Comparison of ENCODE assay signal across 8 mouse cellular contexts in genomic region chr13:58453541-58453940, GRCm38 (mm10). TPM values are rescaled to one million over a fixed set of nuclear protein-coding genes. Genes with fewer than 3 reads are reported as not detected.
A peak's percentile ranks its signal among the peaks of the same experiment; 100 is the strongest.
DNase-seq lines count a peak whose midpoint lies in the region; ATAC-seq and TF ChIP-seq lines count a peak whose summit lies in the region.
"Had no signal": no experiment of that assay in that cellular context is flagged by ENCODE, and none has a peak within 500 bp of the region (broad histone marks: within the 10 kb centered on the region; RNA-seq: fewer than 3 reads in every experiment).

No protein-coding gene starts in this region.

- TF ChIP-seq POLR2A in CH12.LX (IDR thresholded peaks at IDR 0.05; ENCODE audit: low read depth, low read length): no peak

- DNase-seq in kidney, postnatal 10 days: no peak
- DNase-seq in CH12.LX (ENCODE audit: extremely low read depth): peak; percentile 13
- peak; percentile 69 for DNase-seq in induced T-regulatory cell, adult 2 months (ENCODE audit: low read depth)
- peak; percentile 25 for DNase-seq in lung, postnatal 25 days (ENCODE audit: low spot score)
- no peak for DNase-seq in layer of hippocampus, adult 18-20 months (ENCODE audit: low spot score in 2 of 2)
- no peak for DNase-seq in cerebellum, adult 8-10 months

- no peak overlapping the region for H3K27ac ChIP-seq in kidney, embryonic 15.5 days
- H3K27ac ChIP-seq in CH12.LX (ENCODE audit: insufficient read depth, low read depth): no peak overlapping the region

- dilution Hi-C loops in CH12.LX (cut with MboI; ENCODE audit: extremely low pct_ligation_motif_present, extremely low pct_unique_long_range_greater_than_20kb, low sequenced_read_pairs): no loop called here

- peak overlapping the region; percentile 41 for H3K4me3 ChIP-seq in kidney, embryonic 15.5 days (replicated peaks)
- H3K4me3 ChIP-seq in CH12.LX (replicated peaks in 1 of 3; ENCODE audit: low read depth in 2 of 3, low read length in 2 of 3, poor library complexity in 1 of 3): no peak overlapping the region

- TF ChIP-seq CTCF in CH12.LX (conservative IDR thresholded peaks at IDR 0.05 in 1 of 2, IDR thresholded peaks at IDR 0.05 in 1 of 2; ENCODE audit: low read depth in 2 of 2, low read length in 2 of 2): no peak

- TF ChIP-seq EP300 in CH12.LX (IDR thresholded peaks at IDR 0.05; ENCODE audit: low read length): 0 out of 2 replicates have a peak, but pooled peaks have one; percentile 10

- H3K79me2 ChIP-seq in CH12.LX (replicated peaks; ENCODE audit: control insufficient read depth, extremely low read depth, insufficient read depth, poor library complexity, severe bottlenecking): no peaks in the 10 kb centered on the region

- peaks cover 12% of the 10 kb centered on the region for H3K4me1 ChIP-seq in kidney, embryonic 15.5 days
- peaks cover 3 to 7% of the 10 kb centered on the region in 2 experiments; a peak in 3 of 4 replicates for H3K4me1 ChIP-seq in CH12.LX (ENCODE audit: control insufficient read depth in 1 of 2, insufficient read depth in 2 of 2)

- no peak overlapping the region for H3K9ac ChIP-seq in kidney, embryonic 15.5 days
- H3K9ac ChIP-seq in CH12.LX (ENCODE audit: insufficient read depth, low read depth): no peak overlapping the region

- no peaks in the 10 kb centered on the region for H3K36me3 ChIP-seq in kidney, embryonic 15.5 days
- H3K36me3 ChIP-seq in CH12.LX (replicated peaks in 1 of 2; ENCODE audit: control insufficient read depth in 1 of 2, insufficient read depth in 1 of 2, low read length in 1 of 2): no peaks in the 10 kb centered on the region

- peaks cover 34% of the 10 kb centered on the region for H3K27me3 ChIP-seq in kidney, embryonic 15.5 days
- peaks cover 81% of the 10 kb centered on the region for H3K27me3 ChIP-seq in CH12.LX (replicated peaks)

- in situ Hi-C loops in CH12.LX (cut with MboI; ENCODE audit: low pct_ligation_motif_present, low pct_unique_long_range_greater_than_20kb, low sequenced_read_pairs): no loop called here

- TF ChIP-seq RAD21 in CH12.LX (IDR thresholded peaks at IDR 0.05; ENCODE audit: low read depth, low read length): no peak

- H3K4me2 ChIP-seq in kidney, embryonic 15.5 days: peak overlapping the region; percentile 75
- peak overlapping the region; percentile 61 for H3K4me2 ChIP-seq in CH12.LX (ENCODE audit: insufficient read depth, low read depth, poor library complexity, severe bottlenecking)

- ATAC-seq in kidney, embryonic 15.5 days (replicated peaks; ENCODE audit: low FRiP score): no peak
- ATAC-seq: Patski had no signal

- no peaks in the 10 kb centered on the region for H3K9me3 ChIP-seq in kidney, embryonic 15.5 days (replicated peaks)
- H3K9me3 ChIP-seq in CH12.LX (replicated peaks; ENCODE audit: low read length): peaks cover 7% of the 10 kb centered on the region

- WGBS in kidney, embryonic 15.5 days: 39% methylated on average over 10 of the region's 10 CpGs

TF ChIP-seq in CH12.LX, 34 proteins besides CTCF, POLR2A, EP300 and RAD21:
- TF ChIP-seq BHLHE40 (IDR thresholded peaks at IDR 0.05; ENCODE audit: low read depth, low read length) (peak; percentile 77), CHD2 (IDR thresholded peaks at IDR 0.05; ENCODE audit: low read length) (no peak)

RNA-seq across cellular contexts. Expression of gene Hnrnpk, which starts 50.4 kb away (rescaled TPM):
- 1,666 and 1,742 TPM in 2 replicates for polyA plus RNA-seq in kidney, embryonic 15.5 days (2015; fragmentation: Nextera tagmentation; extraction: Ambion mirVana)
- total RNA-seq in CH12.LX (2012; rRNA removed) (411 and 510 TPM in 2 replicates), CH12.LX (2014; rRNA removed) (1,174 and 1,271 TPM in 2 replicates)
- 1,522 and 1,549 TPM in 2 replicates for polyA plus RNA-seq in CH12.LX (2012; ENCODE audit: insufficient read length, low read depth)
- 100 to 1,000 TPM; 658 to 684 TPM for total RNA-seq in layer of hippocampus, adult 18-20 months (2021)

RNA-seq across cellular contexts. Expression of gene Rmi1, which starts 51.5 kb away (rescaled TPM):
- polyA plus RNA-seq in kidney, embryonic 15.5 days (2015; fragmentation: Nextera tagmentation; extraction: Ambion mirVana): 26.2 and 27.3 TPM in 2 replicates
- 6.8 and 7.1 TPM in 2 replicates for total RNA-seq in CH12.LX (2012; rRNA removed)
- total RNA-seq in CH12.LX (2014; rRNA removed): 7.7 and 8.4 TPM in 2 replicates
- polyA plus RNA-seq in CH12.LX (2012; ENCODE audit: insufficient read length, low read depth): 11.0 and 11.1 TPM in 2 replicates
- total RNA-seq in layer of hippocampus, adult 18-20 months (2021): 10 to 100 TPM; 15.4 to 16.6 TPM

Comparison
In these comparisons a context has a peak if more than half of its experiments do, and no peak if none do; other contexts are left out.
1. DNase-seq: peak in CH12.LX (single experiment), induced T-regulatory cell, adult 2 months (single experiment) and lung, postnatal 25 days (single experiment); none in kidney, postnatal 10 days (single experiment), layer of hippocampus, adult 18-20 months (0 of 2) and cerebellum, adult 8-10 months (single experiment).